Mouse (Mus musculus): Measurements from ENCODE around the gene Mlec. TPM values are rescaled to one million over a fixed set of nuclear protein-coding genes. Genes with fewer than 3 reads are reported as not detected.

The Mlec gene
- total and polyA plus RNA-seq, 2 experiments from 2014 or later: 20.6 to 80.9 TPM

DNA sequence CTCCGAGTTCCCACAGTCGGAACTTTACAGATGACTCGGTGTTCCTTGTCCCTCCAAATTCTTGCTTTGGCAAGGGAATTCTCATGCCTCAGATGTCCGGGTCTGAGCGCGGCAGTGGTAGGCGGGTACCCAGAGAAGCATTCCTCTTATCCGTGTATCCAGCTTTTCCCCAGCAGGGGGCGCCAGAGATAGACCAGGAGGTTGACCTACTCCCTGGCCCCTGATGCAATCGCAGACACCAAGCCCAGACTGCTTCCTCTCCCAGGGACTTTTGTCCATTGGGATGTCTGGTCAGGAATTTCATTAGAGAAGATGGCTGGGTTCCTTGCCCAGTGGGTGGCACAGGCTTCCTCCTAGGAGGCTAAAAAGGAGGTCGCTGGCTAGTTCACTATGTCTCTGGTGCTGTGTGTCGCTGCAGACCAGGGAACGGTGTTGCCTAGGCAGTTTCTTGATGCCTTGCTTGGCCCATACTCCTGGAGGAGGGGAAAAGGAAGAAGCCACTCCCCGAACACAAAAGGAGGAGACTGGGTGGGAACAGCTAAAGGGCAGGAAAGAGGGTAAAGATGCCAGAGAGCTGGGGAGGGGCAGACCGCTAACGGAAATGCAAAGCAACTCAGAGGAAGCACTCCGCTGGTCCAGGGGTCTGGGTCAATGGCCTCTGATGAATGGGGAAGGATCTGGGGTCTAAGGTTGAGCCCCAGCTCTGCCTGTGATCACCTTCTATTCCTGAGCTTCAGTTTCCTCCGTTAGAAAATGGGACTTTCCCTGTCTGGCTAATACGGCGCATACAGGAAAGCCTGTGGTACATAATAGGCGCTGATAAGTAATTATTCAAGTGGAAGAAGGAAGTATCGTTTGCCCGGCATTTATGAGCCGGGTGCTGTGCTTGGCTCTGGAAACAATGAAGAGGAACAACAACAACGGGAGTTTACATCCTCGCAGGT is 29.5 kb upstream of the Mlec start:
- H3K4me1 ChIP-seq (ENCODE audit: insufficient read depth, low read length): peaks cover 28% of the 10 kb centered on the region
- H3K27ac ChIP-seq: peak overlapping the region; percentile 60
- H3K9me3 ChIP-seq (ENCODE audit: low read length): no peaks in the 10 kb centered on the region
- WGBS: 14% methylated on average over 26 of the region's 26 CpGs
- H3K4me2 ChIP-seq (ENCODE audit: low read depth, low read length): peak overlapping the region; percentile 43
- ATAC-seq (peak; percentile 81), DNase-seq (ENCODE audit: low spot score) (peak; percentile 93)
- peak overlapping the region; percentile 14; the same call in 1 of the 2 replicates for H3K4me3 ChIP-seq (ENCODE audit: low read length)
- no peaks in the 10 kb centered on the region for H3K36me3 ChIP-seq (ENCODE audit: insufficient read depth, low read length)
- peak; percentile 87 for TF ChIP-seq CTCF (IDR thresholded peaks at IDR 0.05; ENCODE audit: low read depth)
- H3K27me3 ChIP-seq (ENCODE audit: insufficient read depth, low read length): peaks cover 12% of the 10 kb centered on the region; the same call in 1 of the 2 replicates
- 0 out of 2 replicates have a peak overlapping the region, but pooled peaks have one; percentile 13 for H3K9ac ChIP-seq (replicated peaks; ENCODE audit: low read length)

DNA sequence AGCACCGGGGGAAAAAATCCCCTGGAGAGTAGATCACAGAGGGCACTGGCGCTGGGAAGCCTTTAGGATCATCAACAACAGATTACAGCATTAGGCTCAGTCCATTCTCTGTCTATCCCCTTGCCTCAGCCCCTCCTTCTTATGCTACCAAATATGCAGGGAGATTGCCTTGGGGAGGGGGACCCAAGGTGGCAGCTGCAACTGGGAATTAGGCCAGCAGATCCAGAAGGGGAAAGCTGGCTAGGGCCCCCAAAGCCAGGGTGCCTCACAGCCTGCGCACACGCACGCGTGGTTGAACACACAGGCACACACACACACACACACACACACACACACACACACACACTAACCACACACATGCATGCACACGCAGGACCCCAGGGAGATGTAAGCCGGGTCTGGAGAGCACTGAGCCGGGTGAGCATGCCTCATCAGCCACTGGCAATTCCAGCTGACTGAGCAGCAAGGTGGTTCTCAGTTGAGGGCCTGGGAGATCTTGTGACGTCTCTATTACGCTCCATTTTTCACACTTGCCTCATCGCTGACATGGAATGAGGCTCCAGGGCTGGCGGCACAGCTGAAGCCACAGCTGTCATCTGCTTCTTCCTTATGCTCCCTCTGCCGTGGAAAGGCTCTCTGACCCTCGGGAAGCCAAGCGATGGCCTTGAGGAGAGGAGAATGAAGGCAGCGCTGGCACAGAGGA is 28.5 kb upstream of the Mlec start:
- H3K9me3 ChIP-seq (ENCODE audit: low read length): no peaks in the 10 kb centered on the region
- peak overlapping the region; percentile 60 for H3K27ac ChIP-seq
- 0 out of 2 replicates have a peak overlapping the region, but pooled peaks have one; percentile 13 for H3K9ac ChIP-seq (replicated peaks; ENCODE audit: low read length)
- peak overlapping the region; percentile 43 for H3K4me2 ChIP-seq (ENCODE audit: low read depth, low read length)
- ATAC-seq (peak; percentile 67), DNase-seq (ENCODE audit: low spot score) (peak; percentile 81)
- H3K4me1 ChIP-seq (ENCODE audit: insufficient read depth, low read length): peaks cover 26% of the 10 kb centered on the region
- TF ChIP-seq CTCF (IDR thresholded peaks at IDR 0.05; ENCODE audit: low read depth): no peak
- 23% methylated on average over 17 of the region's 17 CpGs for WGBS
- H3K4me3 ChIP-seq (ENCODE audit: low read length): peak overlapping the region; percentile 14; the same call in 1 of the 2 replicates
- peaks cover 12% of the 10 kb centered on the region; the same call in 1 of the 2 replicates for H3K27me3 ChIP-seq (ENCODE audit: insufficient read depth, low read length)
- H3K36me3 ChIP-seq (ENCODE audit: insufficient read depth, low read length): no peaks in the 10 kb centered on the region

DNA sequence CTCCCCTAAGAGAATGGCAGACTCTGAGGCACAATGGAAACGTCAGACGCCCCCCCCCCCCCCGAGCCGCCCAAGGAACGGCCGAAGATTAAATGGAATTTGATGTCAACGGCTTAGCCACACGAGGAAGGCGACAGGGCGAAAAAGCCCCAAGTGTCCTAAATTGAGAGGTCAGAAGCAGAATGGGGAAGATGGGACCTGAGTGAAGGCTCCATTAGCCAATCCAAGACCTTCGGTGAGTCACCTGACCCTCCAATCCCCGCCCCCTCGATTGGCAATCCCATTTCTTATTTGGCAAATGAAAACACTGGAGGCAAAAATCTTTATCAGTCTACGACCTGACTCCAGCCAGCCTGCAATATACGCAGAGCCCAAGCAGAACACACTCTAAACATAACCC is 26.7 kb upstream of the Mlec start:
- peak overlapping the region; percentile 51; the same call in 1 of the 2 replicates for H3K27ac ChIP-seq
- peaks cover 26% of the 10 kb centered on the region for H3K4me1 ChIP-seq (ENCODE audit: insufficient read depth, low read length)
- ATAC-seq (no peak), DNase-seq (ENCODE audit: low spot score) (peak; percentile 81)
- H3K27me3 ChIP-seq (ENCODE audit: insufficient read depth, low read length): peaks cover under 1% of the 10 kb centered on the region; the same call in 1 of the 2 replicates
- H3K4me2 ChIP-seq (ENCODE audit: low read depth, low read length): peak overlapping the region; percentile 50
- no peaks in the 10 kb centered on the region for H3K9me3 ChIP-seq (ENCODE audit: low read length)
- 15% methylated on average over 15 of the region's 15 CpGs for WGBS
- no peaks in the 10 kb centered on the region for H3K36me3 ChIP-seq (ENCODE audit: insufficient read depth, low read length)
- H3K4me3 ChIP-seq (ENCODE audit: low read length): 0 out of 2 replicates have a peak overlapping the region, but pooled peaks have one; percentile 13
- TF ChIP-seq CTCF (IDR thresholded peaks at IDR 0.05; ENCODE audit: low read depth): no peak
- no peak overlapping the region for H3K9ac ChIP-seq (replicated peaks; ENCODE audit: low read length)

DNA sequence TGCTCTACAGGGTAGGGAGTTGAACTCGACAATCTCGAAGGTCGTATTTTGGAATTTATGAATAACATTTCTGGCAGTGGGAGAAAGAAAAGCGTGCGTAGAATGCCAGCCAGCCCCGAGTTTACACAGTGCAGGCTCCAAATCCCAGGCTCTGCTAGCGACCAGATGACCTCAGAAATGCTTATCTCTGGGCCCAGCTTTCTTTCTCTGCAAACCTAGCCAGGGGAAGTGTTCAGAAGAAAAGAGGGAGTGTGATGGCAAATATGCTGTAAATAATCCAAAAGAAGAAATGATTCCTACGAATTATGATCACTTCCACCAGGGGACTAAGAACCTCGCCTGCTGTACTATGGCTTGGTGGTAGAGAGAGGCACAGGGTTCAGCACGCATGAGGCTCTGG is 25.5 kb upstream of the Mlec start:
- H3K9me3 ChIP-seq (ENCODE audit: low read length): no peaks in the 10 kb centered on the region
- DNase-seq (ENCODE audit: low spot score) (no peak), ATAC-seq (no peak)
- no peak for TF ChIP-seq CTCF (IDR thresholded peaks at IDR 0.05; ENCODE audit: low read depth)
- no peak overlapping the region for H3K9ac ChIP-seq (replicated peaks; ENCODE audit: low read length)
- H3K27me3 ChIP-seq (ENCODE audit: insufficient read depth, low read length): no peaks in the 10 kb centered on the region
- no peaks in the 10 kb centered on the region for H3K36me3 ChIP-seq (ENCODE audit: insufficient read depth, low read length)
- H3K4me1 ChIP-seq (ENCODE audit: insufficient read depth, low read length): peaks cover 26% of the 10 kb centered on the region
- H3K4me3 ChIP-seq (ENCODE audit: low read length): no peak overlapping the region
- no peak overlapping the region for H3K27ac ChIP-seq
- no peak overlapping the region for H3K4me2 ChIP-seq (ENCODE audit: low read depth, low read length)
- 85% methylated on average over 10 of the region's 10 CpGs for WGBS

DNA sequence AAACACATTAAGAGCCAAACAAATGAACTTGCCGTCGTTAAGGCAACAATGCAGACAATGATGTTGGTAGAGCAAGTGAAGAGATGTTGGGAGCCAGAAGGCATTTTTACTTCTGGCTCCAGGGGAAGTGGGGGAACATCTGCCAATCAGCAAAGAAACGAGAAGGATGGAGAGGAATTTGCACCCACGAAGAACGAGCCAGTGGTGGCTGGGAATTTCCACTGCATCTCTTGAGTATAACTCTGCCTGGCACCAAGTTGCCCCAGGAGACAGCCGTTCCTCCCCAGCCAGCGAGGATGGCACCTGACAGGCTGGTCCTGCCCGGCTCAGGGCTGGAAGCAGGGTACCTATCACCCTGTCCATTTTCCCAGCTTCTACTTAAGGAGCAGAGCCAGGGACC is 24.9 kb upstream of the Mlec start:
- 61% methylated on average over 8 of the region's 8 CpGs for WGBS
- no peak overlapping the region for H3K9ac ChIP-seq (replicated peaks; ENCODE audit: low read length)
- H3K4me2 ChIP-seq (ENCODE audit: low read depth, low read length): no peak overlapping the region
- peaks cover 26% of the 10 kb centered on the region for H3K4me1 ChIP-seq (ENCODE audit: insufficient read depth, low read length)
- no peak overlapping the region for H3K27ac ChIP-seq
- TF ChIP-seq CTCF (IDR thresholded peaks at IDR 0.05; ENCODE audit: low read depth): no peak
- H3K9me3 ChIP-seq (ENCODE audit: low read length): no peaks in the 10 kb centered on the region
- no peaks in the 10 kb centered on the region for H3K36me3 ChIP-seq (ENCODE audit: insufficient read depth, low read length)
- no peak overlapping the region for H3K4me3 ChIP-seq (ENCODE audit: low read length)
- DNase-seq (ENCODE audit: low spot score) (no peak), ATAC-seq (no peak)
- no peaks in the 10 kb centered on the region for H3K27me3 ChIP-seq (ENCODE audit: insufficient read depth, low read length)

DNA sequence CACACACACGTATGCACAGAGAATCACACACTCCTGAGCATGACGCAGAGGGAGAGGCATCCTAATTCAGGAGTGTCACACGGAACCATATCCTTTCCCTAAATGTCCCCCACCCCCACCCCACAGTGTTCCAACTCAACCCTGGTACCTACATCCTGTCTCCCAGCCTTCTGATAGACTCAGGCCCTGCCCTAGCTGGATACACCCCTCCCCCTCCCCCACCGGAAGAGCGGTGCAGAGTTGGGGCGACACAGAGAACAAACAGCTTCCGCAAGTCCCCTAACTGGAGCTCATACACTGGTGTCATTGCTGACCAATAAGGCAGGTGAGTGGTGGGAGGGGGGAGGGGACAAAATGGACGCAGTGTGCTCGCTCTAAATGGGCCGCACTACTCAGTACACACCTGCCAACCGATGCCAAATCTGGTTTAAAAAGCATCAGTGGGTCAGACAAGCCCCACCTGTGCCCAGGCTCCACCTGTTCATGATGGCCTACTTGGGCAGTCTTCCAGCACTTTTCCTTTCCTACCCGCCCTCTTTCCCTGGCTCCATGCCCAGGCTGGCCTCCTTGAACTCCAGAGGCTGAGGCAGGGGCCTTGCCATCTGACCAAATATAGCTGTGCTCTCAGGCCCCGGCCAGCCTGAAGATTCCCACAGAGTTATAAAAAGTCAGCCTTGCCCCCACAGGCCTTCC is 23.4 kb upstream of the Mlec start:
- no peak for TF ChIP-seq CTCF (IDR thresholded peaks at IDR 0.05; ENCODE audit: low read depth)
- WGBS: 76% methylated on average over 13 of the region's 13 CpGs
- Histone ChIP-seq H3K27ac (no peak overlapping the region), H3K9ac (replicated peaks; ENCODE audit: low read length) (no peak overlapping the region), H3K9me3 (ENCODE audit: low read length) (no peaks in the 10 kb centered on the region), H3K27me3 (ENCODE audit: insufficient read depth, low read length) (no peaks in the 10 kb centered on the region), H3K4me3 (ENCODE audit: low read length) (no peak overlapping the region), H3K4me2 (ENCODE audit: low read depth, low read length) (no peak overlapping the region), H3K36me3 (ENCODE audit: insufficient read depth, low read length) (no peaks in the 10 kb centered on the region), H3K4me1 (ENCODE audit: insufficient read depth, low read length) (peaks cover 14% of the 10 kb centered on the region; the same call in 1 of the 2 replicates)
- ATAC-seq (peak; percentile 25; the same call in 1 of the 2 replicates), DNase-seq (ENCODE audit: low spot score) (peak; percentile 36)

Measured in hindbrain, postnatal 0 days (tissue).